Mouse (Mus musculus) lung, postnatal 0 days (tissue): Measurements from ENCODE around the gene Ccdc126.

Experiments
- CTCF ChIP-seq: IDR thresholded peaks from 2 replicates; pipeline ENCODE4 v1.5.1; 2016; ENCODE audit warnings: antibody characterized with exemption, mild to moderate bottlenecking
- EP300 ChIP-seq: IDR thresholded peaks from 2 replicates; pipeline ENCODE4 v1.6.1; 2016; ENCODE audit warnings: antibody characterized with exemption, mild to moderate bottlenecking, control low read depth

GRCm38 (mm10) chr6:49372705-49373104, 53.6 kb downstream of the Ccdc126 start:
- TF ChIP-seq EP300 (no peak), CTCF (no peak)
